Mouse (Mus musculus) heart, embryonic 12.5 days (tissue): ENCODE measurements at regions not wholly inside any gene's neighbourhood (a gene's known extent, or its start where the extent isn't known, plus 50 kb on each side); places are given as distances from the start of the nearest gene placed in this dataset.

Source experiments
- ATAC-seq: fragments of 200-750 bp; cut with Nextera tagmentation; 2 replicates; pipeline ENCODE4 v1.8.0; 2017; ENCODE audit warnings: moderate TSS enrichment, moderate library complexity; ENCODE audit not compliant: insufficient number of reproducible peaks, low FRiP score
- H3K27ac ChIP-seq: fragments of 300-500 bp; sonication (generic); 2 replicates; pipeline ENCODE4 v1.5.1; 2016; ENCODE audit warnings: mild to moderate bottlenecking, moderate library complexity; ENCODE audit not compliant: poor library complexity, severe bottlenecking
- H3K27me3 ChIP-seq: fragments of 300-500 bp; sonication (generic); replicated peaks from 2 replicates; pipeline ENCODE4 v1.6.1; 2016; ENCODE audit warnings: mild to moderate bottlenecking, moderate library complexity
- H3K36me3 ChIP-seq: fragments of 300-500 bp; sonication (generic); 2 replicates; pipeline ENCODE4 v1.6.1; 2016; ENCODE audit warnings: mild to moderate bottlenecking, moderate library complexity
- H3K4me1 ChIP-seq: fragments of 300-500 bp; sonication (generic); replicated peaks from 2 replicates; pipeline ENCODE4 v1.6.1; 2016; ENCODE audit warnings: mild to moderate bottlenecking
- H3K4me2 ChIP-seq: fragments of 300-500 bp; sonication (generic); 2 replicates; pipeline ENCODE4 v1.6.1; 2016; ENCODE audit warnings: mild to moderate bottlenecking, moderate library complexity
- H3K4me3 ChIP-seq: fragments of 300-500 bp; sonication (generic); 2 replicates; pipeline ENCODE4 v1.5.1; 2016; ENCODE audit warnings: mild to moderate bottlenecking
- H3K9ac ChIP-seq: fragments of 300-500 bp; sonication (generic); 2 replicates; pipeline ENCODE4 v1.6.1; 2016; ENCODE audit warnings: mild to moderate bottlenecking, moderate library complexity
- H3K9me3 ChIP-seq: fragments of 300-500 bp; sonication (generic); replicated peaks from 2 replicates; pipeline ENCODE4 v1.6.1; 2016; ENCODE audit warnings: mild to moderate bottlenecking, moderate library complexity
- WGBS: fragments of 180-500 bp; shearing (Covaris S2); methylation state at CpG from one replicate; pipeline ENCODE4 v1.1.7; 2016; 5-methylcytosine and 5-hydroxymethylcytosine counted together

- ATAC-seq, result no peak
- no peak overlapping the region for H3K9ac ChIP-seq
- H3K4me2 ChIP-seq, result no peak overlapping the region
- H3K36me3 ChIP-seq, result no peaks in the 10 kb centered on the region
- H3K4me1 ChIP-seq, result peaks cover 59% of the 10 kb centered on the region
- H3K27me3 ChIP-seq, result no peaks in the 10 kb centered on the region
- H3K27ac ChIP-seq, result no peak overlapping the region
- WGBS, result 86% methylated on average over 4 of the region's 4 CpGs
- no peak overlapping the region for H3K4me3 ChIP-seq
- no peaks in the 10 kb centered on the region for H3K9me3 ChIP-seq
These were observed 139.9 kb upstream of the Haao start for GRCm38 (mm10) chr17:83987683-83988082.

GRCm38 (mm10) chr17:83985916-83986578 is 138.3 kb upstream of the Haao start:
- Histone ChIP-seq H3K4me3 (no peak overlapping the region), H3K4me1 (peaks cover 67% of the 10 kb centered on the region), H3K36me3 (no peaks in the 10 kb centered on the region), H3K9me3 (no peaks in the 10 kb centered on the region), H3K9ac (no peak overlapping the region; the same call in 1 of the 2 replicates), H3K27ac (peak overlapping the region; percentile 50), H3K4me2 (no peak overlapping the region), H3K27me3 (no peaks in the 10 kb centered on the region)
- 44% methylated on average over 15 of the region's 15 CpGs for WGBS
- no peak for ATAC-seq

GRCm38 (mm10) chr17:83985333-83985790 is 137.6 kb upstream of the Haao start:
- no peaks in the 10 kb centered on the region for H3K27me3 ChIP-seq
- H3K4me2 ChIP-seq, result no peak overlapping the region
- no peak overlapping the region for H3K9ac ChIP-seq
- peaks cover 60% of the 10 kb centered on the region for H3K4me1 ChIP-seq
- no peak for ATAC-seq
- WGBS, result 64% methylated on average over 17 of the region's 17 CpGs
- no peak overlapping the region for H3K4me3 ChIP-seq
- no peaks in the 10 kb centered on the region for H3K9me3 ChIP-seq
- peak overlapping the region; percentile 50 for H3K27ac ChIP-seq
- H3K36me3 ChIP-seq, result no peaks in the 10 kb centered on the region

- Histone ChIP-seq H3K4me2 (no peak overlapping the region), H3K27me3 (no peaks in the 10 kb centered on the region), H3K4me1 (peaks cover 47% of the 10 kb centered on the region), H3K4me3 (no peak overlapping the region), H3K9me3 (no peaks in the 10 kb centered on the region), H3K27ac (peak overlapping the region; percentile 58), H3K9ac (no peak overlapping the region), H3K36me3 (no peaks in the 10 kb centered on the region)
- 81% methylated on average over 9 of the region's 9 CpGs for WGBS
- ATAC-seq, result no peak
These were observed 136.2 kb upstream of the Haao start for GRCm38 (mm10) chr17:83983837-83984388.

GRCm38 (mm10) chr17:83983070-83983836 is 135.5 kb upstream of the Haao start:
- H3K27ac ChIP-seq, result peak overlapping the region; percentile 90
- no peaks in the 10 kb centered on the region for H3K27me3 ChIP-seq
- WGBS, result 36% methylated on average over 18 of the region's 18 CpGs
- peaks cover 41% of the 10 kb centered on the region for H3K4me1 ChIP-seq
- peak; percentile 64 for ATAC-seq
- H3K36me3 ChIP-seq, result no peaks in the 10 kb centered on the region
- H3K4me2 ChIP-seq, result no peak overlapping the region
- H3K9ac ChIP-seq, result no peak overlapping the region
- H3K4me3 ChIP-seq, result no peak overlapping the region
- H3K9me3 ChIP-seq, result no peaks in the 10 kb centered on the region

GRCm38 (mm10) chr17:83982700-83983069 is 134.9 kb upstream of the Haao start:
- H3K9me3 ChIP-seq, result no peaks in the 10 kb centered on the region
- no peak overlapping the region for H3K4me2 ChIP-seq
- ATAC-seq, result no peak
- no peaks in the 10 kb centered on the region for H3K36me3 ChIP-seq
- peak overlapping the region; percentile 90 for H3K27ac ChIP-seq
- no peak overlapping the region for H3K4me3 ChIP-seq
- peaks cover 41% of the 10 kb centered on the region for H3K4me1 ChIP-seq
- H3K9ac ChIP-seq, result no peak overlapping the region; the same call in 1 of the 2 replicates
- WGBS, result 58% methylated on average over 8 of the region's 8 CpGs
- H3K27me3 ChIP-seq, result no peaks in the 10 kb centered on the region

GRCm38 (mm10) chr17:83978858-83979470 is 131.2 kb upstream of the Haao start:
- Histone ChIP-seq H3K27me3 (no peaks in the 10 kb centered on the region), H3K36me3 (no peaks in the 10 kb centered on the region), H3K9me3 (no peaks in the 10 kb centered on the region), H3K9ac (no peak overlapping the region), H3K27ac (no peak overlapping the region), H3K4me1 (peaks cover 24% of the 10 kb centered on the region), H3K4me2 (no peak overlapping the region), H3K4me3 (no peak overlapping the region)
- WGBS, result 71% methylated on average over 7 of the region's 7 CpGs
- no peak for ATAC-seq

GRCm38 (mm10) chr17:83977725-83978124 is 130.0 kb upstream of the Haao start:
- Histone ChIP-seq H3K27me3 (no peaks in the 10 kb centered on the region), H3K4me3 (no peak overlapping the region), H3K4me2 (no peak overlapping the region), H3K36me3 (no peaks in the 10 kb centered on the region), H3K27ac (no peak overlapping the region), H3K9ac (no peak overlapping the region), H3K4me1 (peaks cover 18% of the 10 kb centered on the region), H3K9me3 (no peaks in the 10 kb centered on the region)
- WGBS, result 64% methylated on average over 11 of the region's 11 CpGs
- no peak for ATAC-seq

- Histone ChIP-seq H3K4me1 (peaks cover 12% of the 10 kb centered on the region), H3K4me3 (no peak overlapping the region), H3K27me3 (no peaks in the 10 kb centered on the region), H3K27ac (no peak overlapping the region), H3K4me2 (no peak overlapping the region), H3K9me3 (no peaks in the 10 kb centered on the region), H3K9ac (no peak overlapping the region), H3K36me3 (no peaks in the 10 kb centered on the region)
- ATAC-seq, result no peak
- 57% methylated on average over 7 of the region's 7 CpGs for WGBS
These were observed 128.1 kb upstream of the Haao start for GRCm38 (mm10) chr17:83975813-83976212.

- H3K27me3 ChIP-seq, result no peaks in the 10 kb centered on the region
- no peak for ATAC-seq
- no peak overlapping the region for H3K27ac ChIP-seq
- H3K9ac ChIP-seq, result no peak overlapping the region
- WGBS, result 34% methylated on average over 18 of the region's 18 CpGs
- no peak overlapping the region for H3K4me3 ChIP-seq
- peaks cover 12% of the 10 kb centered on the region for H3K4me1 ChIP-seq
- H3K9me3 ChIP-seq, result no peaks in the 10 kb centered on the region
- H3K4me2 ChIP-seq, result peak overlapping the region; percentile 38
- no peaks in the 10 kb centered on the region for H3K36me3 ChIP-seq
These were observed 125.9 kb upstream of the Haao start for GRCm38 (mm10) chr17:83973461-83974350.
